Mouse (Mus musculus) megakaryocyte, embryonic 14.5 days (primary cell): ENCODE measurements at regions not wholly inside any gene's neighbourhood (a gene's known extent, or its start where the extent isn't known, plus 50 kb on each side); places are given as distances from the start of the nearest gene placed in this dataset.

ENCODE experiments used
- FLI1 ChIP-seq: IDR thresholded peaks from 2 replicates; pipeline ENCODE4 v1.6.1; 2012; ENCODE audit warnings: low read length, inconsistent platforms, mixed read lengths
- GATA1 ChIP-seq: IDR thresholded peaks from 3 replicates; pipeline ENCODE4 v1.6.1; 2012; ENCODE audit warnings: mixed read lengths, low read length, inconsistent platforms, borderline replicate concordance

DNA sequence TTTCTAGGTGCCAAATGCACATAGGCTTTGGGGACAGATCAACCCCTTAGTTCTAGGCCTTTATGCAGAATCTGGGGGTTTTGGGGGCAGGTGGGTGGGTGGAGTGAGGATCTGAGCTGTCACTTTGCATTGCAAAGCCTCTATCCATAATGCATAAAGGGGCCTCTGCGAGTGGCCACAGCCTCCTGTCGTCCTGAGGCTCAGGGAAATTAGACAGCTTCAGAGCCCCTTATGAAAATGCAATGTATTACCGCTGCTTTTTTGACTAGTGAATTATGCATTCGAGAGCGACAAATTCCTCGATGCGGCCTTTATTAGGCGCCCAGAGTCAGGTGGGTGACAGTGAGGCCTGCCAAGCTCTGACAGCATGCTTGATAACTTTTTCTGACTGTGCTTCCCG, 134.9 kb downstream of the Dhx35 start:
- TF ChIP-seq GATA1 (no peak), FLI1 (no peak)
